Mouse (Mus musculus): ENCODE results near the gene Arl16. TPM values are rescaled to one million over a fixed set of nuclear protein-coding genes. Genes with fewer than 3 reads are reported as not detected.
"Not testable (repeated sequence)": the region's sequence is repeated elsewhere in the genome, so short reads cannot be mapped to it uniquely, and the experiment has no call there.

Gene Arl16
- 48.2 and 50.1 TPM in 2 replicates for polyA plus RNA-seq (2016; fragmentation: Nextera tagmentation; extraction: Ambion mirVana)

DNA sequence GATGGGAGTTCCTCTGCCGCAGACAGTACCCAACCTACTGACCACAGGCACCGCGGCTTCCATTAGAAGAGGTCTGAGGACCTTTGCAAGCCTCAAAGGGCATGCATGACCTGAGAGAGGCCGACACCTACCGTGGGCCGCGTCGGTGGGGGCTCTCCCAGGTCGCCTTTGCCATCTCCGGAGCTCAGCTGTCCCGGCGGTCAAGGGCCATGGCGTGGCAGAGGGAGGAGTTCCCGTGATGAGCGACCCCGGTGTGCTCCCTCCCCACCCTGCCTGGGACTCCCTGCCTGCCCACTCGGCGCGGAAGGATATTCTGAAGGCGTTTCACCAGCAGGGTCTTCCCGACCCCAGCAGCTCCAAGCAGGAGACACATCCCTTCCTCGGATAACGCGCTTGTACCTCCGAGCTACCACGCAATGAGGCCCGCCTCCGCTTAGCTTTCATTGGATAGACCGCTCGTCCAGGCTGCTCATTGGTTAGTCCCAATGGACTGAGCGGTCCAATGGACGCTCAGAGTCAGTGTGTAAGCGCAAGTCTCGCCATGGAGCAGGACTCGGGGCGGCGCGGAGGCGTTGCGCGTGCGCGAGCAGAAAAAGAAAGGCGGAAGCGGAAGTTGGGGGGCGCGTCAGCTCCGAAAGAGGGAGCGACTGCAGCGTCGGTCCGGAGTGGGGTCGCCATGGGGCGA, at the start of gene Arl16:
Gene Arl16, minus strand, starts transcription at position 557 of the 685 bp plus-strand sequence.
- Histone ChIP-seq H3K27ac (peak within 1 kb of the TSS; percentile 80), H3K9ac (peak within 1 kb of the TSS; percentile 88), H3K4me1 (peaks cover 28% of the 10 kb centered on the region), H3K4me3 (replicated peaks) (peak within 1 kb of the TSS; percentile 94), H3K36me3 (replicated peaks) (peaks cover 59% of the 10 kb centered on the region), H3K9me3 (no peaks in the 10 kb centered on the region), H3K27me3 (no peaks in the 10 kb centered on the region), H3K4me2 (peak within 1 kb of the TSS; percentile 96)
- ATAC-seq (ENCODE audit: low FRiP score), result peak; percentile 100
- WGBS, result under 1% methylated on average over 53 of the region's 54 CpGs

DNA sequence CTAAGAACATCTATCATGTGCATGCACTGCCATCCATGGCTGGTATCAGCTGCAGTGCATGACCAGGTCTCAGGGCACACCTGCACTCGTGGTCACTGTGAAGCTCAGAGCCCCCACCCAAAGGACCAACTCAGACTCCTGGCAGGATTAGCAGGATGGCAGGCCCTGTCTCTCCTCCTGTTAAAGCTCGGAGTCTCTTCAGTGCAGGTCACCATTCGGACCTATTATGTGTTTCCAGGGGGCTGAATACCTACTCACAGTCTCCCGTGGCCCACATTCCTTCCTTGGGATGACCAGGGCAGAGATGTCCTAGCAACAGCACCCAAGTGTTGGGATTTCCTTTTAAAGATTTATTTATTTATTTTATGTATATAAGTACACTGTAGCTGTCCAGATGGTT, 49.7 kb upstream of the Arl16 start:
- Histone ChIP-seq H3K4me2 (no peak overlapping the region), H3K27ac (no peak overlapping the region), H3K9ac (no peak overlapping the region), H3K9me3 (no peaks in the 10 kb centered on the region), H3K36me3 (replicated peaks) (no peaks in the 10 kb centered on the region), H3K27me3 (0 out of 2 replicates have a peak, but pooled peaks cover 4% of the 10 kb centered on the region), H3K4me3 (replicated peaks) (no peak overlapping the region), H3K4me1 (0 out of 2 replicates have a peak, but pooled peaks cover 4% of the 10 kb centered on the region)
- WGBS, result 74% methylated on average over 4 of the region's 4 CpGs
- no peak for ATAC-seq (ENCODE audit: low FRiP score)

DNA sequence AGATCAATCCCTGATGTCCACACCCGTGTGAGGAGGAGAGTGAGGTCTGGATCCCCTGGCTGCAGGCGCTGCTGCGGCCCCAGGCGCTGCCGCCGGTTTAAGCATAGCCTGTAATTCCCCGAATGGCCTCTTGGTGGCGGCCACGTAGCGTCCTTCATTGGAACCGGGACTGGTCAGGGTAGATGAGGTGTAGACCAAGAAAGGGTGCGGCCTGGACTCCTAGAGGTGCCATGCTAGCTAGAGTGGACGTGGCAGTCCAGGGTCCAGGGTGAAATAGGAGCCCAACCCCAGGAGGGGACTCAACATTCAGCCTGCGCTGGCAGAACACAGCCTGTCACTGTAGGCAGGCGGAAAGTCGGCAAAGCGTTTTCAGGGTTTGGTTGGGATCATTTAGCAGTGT, 48.2 kb upstream of the Arl16 start:
- Histone ChIP-seq H3K4me1 (peaks cover 10% of the 10 kb centered on the region), H3K4me3 (replicated peaks) (no peak overlapping the region), H3K27ac (no peak overlapping the region), H3K27me3 (0 out of 2 replicates have a peak, but pooled peaks cover 4% of the 10 kb centered on the region), H3K9ac (no peak overlapping the region), H3K4me2 (no peak overlapping the region), H3K36me3 (replicated peaks) (no peaks in the 10 kb centered on the region), H3K9me3 (no peaks in the 10 kb centered on the region)
- ATAC-seq (ENCODE audit: low FRiP score), result peak; percentile 61; the same call in 1 of the 2 replicates
- WGBS, result 17% methylated on average over 17 of the region's 17 CpGs

DNA sequence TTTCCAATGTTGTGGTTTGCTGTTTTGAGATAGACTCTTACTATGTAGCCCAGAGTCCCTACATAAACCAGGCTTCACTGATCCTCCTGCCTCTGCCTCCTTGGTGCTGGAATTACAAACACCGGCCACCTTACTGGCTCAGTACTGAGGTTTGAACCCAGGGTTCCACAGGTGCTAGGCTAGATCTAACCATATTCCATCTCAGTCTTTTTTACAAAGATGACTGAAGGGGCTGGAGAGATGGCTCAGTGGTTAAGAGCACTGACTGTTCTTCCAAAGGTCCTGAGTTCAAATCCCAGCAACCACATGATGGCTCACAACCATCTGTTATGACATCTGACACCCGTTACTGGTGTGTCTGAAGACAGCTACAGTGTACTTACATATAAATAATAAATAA, 46.9 kb upstream of the Arl16 start:
- not testable (repeated sequence) for H3K9me3 ChIP-seq; H3K27me3 ChIP-seq; H3K27ac ChIP-seq; H3K9ac ChIP-seq; ATAC-seq (ENCODE audit: low FRiP score); H3K4me3 ChIP-seq (replicated peaks); H3K4me2 ChIP-seq; H3K36me3 ChIP-seq (replicated peaks)
- peaks cover 17% of the 10 kb centered on the region for H3K4me1 ChIP-seq
- 88% methylated on average over 2 of the region's 2 CpGs for WGBS

DNA sequence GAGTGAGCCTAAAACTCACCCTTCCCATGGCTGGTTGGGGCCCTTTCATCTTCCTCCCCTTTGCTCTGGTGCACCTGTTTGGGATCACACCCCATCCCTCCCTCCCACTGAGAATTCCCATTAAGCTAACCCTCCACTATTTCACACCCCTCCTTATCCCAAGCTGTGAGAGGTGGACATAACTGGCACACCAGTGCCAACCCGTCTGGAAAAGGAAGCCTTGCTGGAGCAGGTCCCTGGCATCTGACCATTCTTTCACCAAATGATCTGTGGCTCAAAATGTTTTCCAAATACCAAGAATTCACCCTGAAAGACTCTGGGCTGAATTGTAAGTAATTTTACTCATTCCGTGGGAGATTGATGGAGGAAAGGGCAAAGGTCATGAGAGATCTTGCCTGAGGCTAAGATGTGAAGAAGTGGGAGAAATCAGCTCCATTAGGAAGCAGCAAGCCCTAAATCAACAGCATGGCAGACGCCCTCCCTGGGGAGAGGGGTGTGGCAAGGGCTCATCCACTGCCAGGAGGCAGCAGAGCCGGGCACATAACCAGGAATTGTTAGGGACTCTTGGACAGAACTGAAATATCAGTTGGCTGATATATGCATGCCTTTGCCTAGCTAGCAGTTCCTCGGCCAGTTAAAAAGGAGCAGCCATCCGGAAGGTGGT, 45.5 kb upstream of the Arl16 start:
- no peak overlapping the region for H3K4me2 ChIP-seq
- no peak overlapping the region for H3K4me3 ChIP-seq (replicated peaks)
- no peak overlapping the region for H3K27ac ChIP-seq
- 61% methylated on average over 6 of the region's 6 CpGs for WGBS
- H3K36me3 ChIP-seq (replicated peaks), result no peaks in the 10 kb centered on the region
- peaks cover 17% of the 10 kb centered on the region for H3K4me1 ChIP-seq
- no peak for ATAC-seq (ENCODE audit: low FRiP score)
- no peak overlapping the region for H3K9ac ChIP-seq
- H3K27me3 ChIP-seq, result peaks cover 7% of the 10 kb centered on the region; the same call in 1 of the 2 replicates
- H3K9me3 ChIP-seq, result no peaks in the 10 kb centered on the region

DNA sequence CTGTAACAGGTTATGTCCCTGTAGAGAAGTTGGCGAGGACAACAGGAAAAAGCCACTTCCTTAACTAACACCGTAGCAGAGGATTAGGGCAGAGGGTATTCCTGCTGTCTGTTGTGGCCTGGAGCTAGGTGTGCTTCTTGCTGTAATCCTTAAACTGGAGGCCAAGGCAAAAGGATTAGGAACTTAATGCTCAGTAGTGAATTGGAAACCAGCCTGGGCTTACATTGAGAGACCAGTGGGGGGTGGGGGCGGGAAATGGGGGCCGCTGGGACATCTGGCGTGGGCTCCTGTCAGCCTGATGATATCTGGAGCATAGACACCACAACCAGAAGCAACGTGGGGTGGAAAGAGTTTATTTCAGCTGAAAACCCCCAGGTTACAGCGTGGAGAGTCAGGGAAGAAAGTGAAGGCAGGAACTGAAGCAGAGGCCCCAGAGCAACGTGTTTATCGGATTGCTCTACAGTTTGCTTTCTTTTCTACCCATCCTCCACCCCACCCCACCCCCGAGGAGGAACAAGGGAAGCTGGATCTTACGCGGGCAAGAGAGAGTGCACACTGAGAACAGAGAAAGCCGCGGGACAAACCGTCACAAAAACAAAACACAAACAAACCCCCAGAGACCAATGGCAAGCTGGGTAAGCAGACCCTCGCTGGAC, 43.1 kb upstream of the Arl16 start:
- H3K27me3 ChIP-seq, result peaks cover 3% of the 10 kb centered on the region; the same call in 1 of the 2 replicates
- ATAC-seq (ENCODE audit: low FRiP score), result no peak
- peak overlapping the region; percentile 56; the same call in 1 of the 2 replicates for H3K27ac ChIP-seq
- peak overlapping the region; percentile 48 for H3K4me2 ChIP-seq
- no peaks in the 10 kb centered on the region for H3K9me3 ChIP-seq
- H3K9ac ChIP-seq, result peak overlapping the region; percentile 47; the same call in 1 of the 2 replicates
- H3K4me3 ChIP-seq (replicated peaks), result peak overlapping the region; percentile 10; the same call in 1 of the 2 replicates
- peaks cover 17% of the 10 kb centered on the region for H3K4me1 ChIP-seq
- WGBS, result 4% methylated on average over 16 of the region's 16 CpGs
- H3K36me3 ChIP-seq (replicated peaks), result no peaks in the 10 kb centered on the region

DNA sequence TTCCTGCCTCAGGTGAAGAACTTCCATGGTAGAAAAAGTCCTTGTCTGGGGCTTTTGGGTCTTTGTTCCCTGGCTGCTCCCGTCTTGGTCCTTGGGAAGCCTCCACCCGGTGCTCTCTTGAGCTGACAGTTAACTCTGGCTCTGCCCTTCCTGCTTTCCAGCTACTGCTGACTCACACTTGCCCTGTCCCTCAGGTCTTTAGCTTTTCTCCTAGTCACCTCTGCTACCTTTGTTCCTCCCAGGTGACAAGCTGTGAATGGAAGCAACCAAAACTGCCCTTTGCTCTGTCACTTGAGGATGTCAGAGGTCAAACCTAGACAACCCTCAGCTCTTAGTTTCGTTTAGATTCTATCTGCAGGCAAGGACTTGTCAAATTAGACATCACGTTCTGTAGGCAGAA, 42.5 kb upstream of the Arl16 start:
- H3K4me1 ChIP-seq, result peaks cover 17% of the 10 kb centered on the region
- no peak for ATAC-seq (ENCODE audit: low FRiP score)
- no peaks in the 10 kb centered on the region for H3K36me3 ChIP-seq (replicated peaks)
- H3K4me2 ChIP-seq, result no peak overlapping the region
- 0 out of 2 replicates have a peak overlapping the region, but pooled peaks have one; percentile 47 for H3K9ac ChIP-seq
- no peak overlapping the region; the same call in 1 of the 2 replicates for H3K27ac ChIP-seq
- H3K27me3 ChIP-seq, result peaks cover 3% of the 10 kb centered on the region; the same call in 1 of the 2 replicates
- WGBS, result 26% methylated on average over 4 of the region's 4 CpGs
- H3K9me3 ChIP-seq, result no peaks in the 10 kb centered on the region
- no peak overlapping the region for H3K4me3 ChIP-seq (replicated peaks)

DNA sequence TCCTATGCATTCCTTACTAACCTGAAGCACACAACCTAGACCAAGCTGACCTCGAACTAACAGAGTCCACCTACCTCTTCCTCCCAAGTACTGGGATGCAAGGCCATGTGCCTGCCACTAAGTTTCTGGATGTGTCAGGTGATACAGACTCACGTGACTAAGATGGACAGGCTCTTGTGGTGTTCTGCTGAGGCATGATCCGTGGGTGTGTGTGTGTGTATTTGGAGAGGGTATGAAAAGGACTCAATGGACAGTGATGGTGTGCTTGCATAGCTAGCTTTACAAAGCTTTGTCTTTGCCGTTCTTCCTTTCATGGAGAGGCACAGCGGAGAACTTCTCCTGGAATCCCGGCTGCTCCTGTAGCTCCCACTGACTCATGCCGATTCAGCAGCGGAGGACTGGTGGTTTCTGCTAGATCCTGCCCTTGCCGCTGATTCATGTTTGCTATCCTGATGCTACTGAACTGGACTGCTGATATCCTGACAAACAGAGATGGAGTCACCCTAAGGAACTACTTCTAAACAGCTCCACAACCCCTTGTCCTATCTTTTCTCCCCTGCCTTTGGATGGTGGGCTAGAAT, 41.0 kb upstream of the Arl16 start:
- Histone ChIP-seq H3K27ac (no peak overlapping the region), H3K4me3 (replicated peaks) (no peak overlapping the region)

DNA sequence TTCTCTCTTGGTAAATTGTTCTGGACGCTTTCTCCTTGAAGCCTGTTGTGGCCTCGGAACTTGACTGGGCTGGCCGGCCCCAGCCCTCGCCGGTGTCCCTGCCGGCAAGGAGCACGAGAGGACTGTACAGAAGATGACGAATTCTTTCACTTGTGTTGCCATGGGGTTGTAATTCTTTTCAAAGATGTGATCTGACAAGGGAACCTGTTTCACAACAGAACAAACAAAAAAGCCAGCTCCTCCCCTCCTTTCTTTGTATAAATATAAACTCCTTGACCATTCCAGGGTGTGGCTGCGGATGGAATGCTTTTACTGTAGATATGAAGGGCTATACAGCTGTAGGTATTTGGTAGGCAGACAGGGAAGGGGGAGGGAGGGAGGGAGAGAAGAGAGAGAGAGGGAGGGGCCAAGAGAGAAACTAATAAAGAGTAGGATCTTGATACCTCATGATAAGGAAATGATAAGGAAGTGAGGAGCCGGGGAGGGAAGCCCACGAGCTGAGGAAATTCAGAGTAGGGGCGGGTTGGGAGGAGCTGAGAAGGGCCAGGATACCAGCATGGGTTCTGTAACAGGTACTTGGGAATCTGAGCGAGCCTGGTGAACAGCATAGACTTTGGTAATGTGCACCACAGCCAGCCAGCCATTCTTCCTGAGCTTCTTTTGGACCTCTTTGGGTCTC, 40.3 kb upstream of the Arl16 start:
- Histone ChIP-seq H3K27me3 (peaks cover 3% of the 10 kb centered on the region; the same call in 1 of the 2 replicates), H3K4me1 (peaks cover 13% of the 10 kb centered on the region), H3K36me3 (replicated peaks) (no peaks in the 10 kb centered on the region), H3K4me3 (replicated peaks) (no peak overlapping the region), H3K9me3 (no peaks in the 10 kb centered on the region), H3K27ac (no peak overlapping the region), H3K4me2 (no peak overlapping the region), H3K9ac (no peak overlapping the region; the same call in 1 of the 2 replicates)
- 81% methylated on average over 13 of the region's 13 CpGs for WGBS
- ATAC-seq (ENCODE audit: low FRiP score), result no peak

More for the DNA sequence above, 41.0 kb upstream of the Arl16 start:
- 84% methylated on average over 9 of the region's 9 CpGs for WGBS
- Histone ChIP-seq H3K4me1 (peaks cover 17% of the 10 kb centered on the region), H3K27me3 (peaks cover 3% of the 10 kb centered on the region; the same call in 1 of the 2 replicates), H3K9me3 (no peaks in the 10 kb centered on the region), H3K9ac (no peak overlapping the region), H3K4me2 (no peak overlapping the region), H3K36me3 (replicated peaks) (no peaks in the 10 kb centered on the region)
- ATAC-seq (ENCODE audit: low FRiP score), result no peak

DNA sequence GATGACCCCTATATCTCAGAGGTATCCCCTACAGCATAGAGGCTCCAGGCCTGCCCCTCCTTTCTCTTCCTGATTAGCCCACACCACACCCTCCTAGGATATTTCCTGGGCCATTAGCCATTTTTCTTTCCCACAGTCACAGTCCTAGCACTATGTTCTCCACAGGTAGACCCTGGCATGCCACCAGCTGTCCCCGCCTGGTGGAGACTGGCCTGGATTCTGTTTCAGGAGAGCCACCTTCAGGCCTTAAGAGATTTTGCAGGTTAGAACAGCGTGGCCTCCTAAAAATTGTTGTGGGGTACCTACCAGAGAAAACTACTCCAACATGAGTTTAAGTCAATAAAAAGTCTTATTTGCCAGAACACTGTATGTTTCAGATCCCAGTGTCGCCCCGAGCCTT, 39.5 kb upstream of the Arl16 start:
- H3K36me3 ChIP-seq (replicated peaks), result no peaks in the 10 kb centered on the region
- no peak overlapping the region for H3K9ac ChIP-seq
- ATAC-seq (ENCODE audit: low FRiP score), result no peak
- no peak overlapping the region for H3K27ac ChIP-seq
- 63% methylated on average over 4 of the region's 4 CpGs for WGBS
- H3K4me2 ChIP-seq, result no peak overlapping the region
- peaks cover 13% of the 10 kb centered on the region for H3K4me1 ChIP-seq
- H3K27me3 ChIP-seq, result peaks cover 3% of the 10 kb centered on the region; the same call in 1 of the 2 replicates
- H3K9me3 ChIP-seq, result no peaks in the 10 kb centered on the region
- H3K4me3 ChIP-seq (replicated peaks), result no peak overlapping the region

DNA sequence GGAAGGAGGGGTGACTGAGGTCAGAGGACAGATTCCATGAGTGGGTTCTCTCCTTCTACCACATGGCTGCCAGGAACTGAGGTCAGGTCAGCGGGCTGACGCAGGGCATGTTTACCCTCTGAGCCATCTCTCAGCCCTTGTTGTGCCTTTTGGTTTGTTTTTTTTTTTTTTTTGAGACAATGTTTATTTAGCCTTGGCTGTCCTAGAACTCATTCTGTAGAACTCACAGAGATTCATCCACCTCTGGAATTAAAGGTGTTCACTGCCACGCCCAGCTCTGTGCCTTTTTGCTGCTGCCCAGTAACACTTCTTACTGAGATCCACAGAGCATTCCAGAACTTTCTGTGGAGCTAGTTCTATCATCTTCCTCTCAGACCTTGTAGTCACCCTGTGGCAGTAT, 38.3 kb upstream of the Arl16 start:
- H3K4me1 ChIP-seq, result peaks cover 7% of the 10 kb centered on the region

More for the DNA sequence above, 38.3 kb upstream of the Arl16 start:
- H3K4me2 ChIP-seq, result no peak overlapping the region
- no peak overlapping the region for H3K4me3 ChIP-seq (replicated peaks)
- no peak overlapping the region for H3K27ac ChIP-seq
- H3K36me3 ChIP-seq (replicated peaks), result no peaks in the 10 kb centered on the region
- 87% methylated on average over 3 of the region's 3 CpGs for WGBS
- no peak overlapping the region for H3K9ac ChIP-seq
- no peaks in the 10 kb centered on the region for H3K9me3 ChIP-seq
- ATAC-seq (ENCODE audit: low FRiP score), result no peak
- peaks cover 3% of the 10 kb centered on the region; the same call in 1 of the 2 replicates for H3K27me3 ChIP-seq
